Comparison of ENCODE assay signal across 10 mouse cellular contexts in genomic region chr2:142867481-142867880, GRCm38 (mm10).
"Had no signal": no experiment of that assay in that cellular context is flagged by ENCODE, and none has a peak within 500 bp of the region (broad histone marks: within the 10 kb centered on the region; RNA-seq: fewer than 3 reads in every experiment).

No protein-coding gene starts in this region.

- ATAC-seq: intestine, embryonic 16.5 days; liver, embryonic 12.5 days; midbrain, embryonic 16.5 days had no signal

- DNase-seq: kidney, adult 8-10 months; kidney, postnatal 25 days; retina, postnatal 1 day; thymus, postnatal 4 days had no signal

- H3K27me3 ChIP-seq: limb, embryonic 15.5 days; liver, embryonic 12.5 days; midbrain, embryonic 12.5 days; neural tube, embryonic 13.5 days had no signal
